Mouse (Mus musculus) lung, embryonic 14.5 days (tissue): ENCODE measurements around the gene Bcl6b. TPM values are rescaled to one million over a fixed set of nuclear protein-coding genes. Genes with fewer than 3 reads are reported as not detected.

Experiments
- ATAC-seq: fragments of 200-750 bp; cut with Nextera tagmentation; 2 replicates; pipeline ENCODE4 v1.8.0; 2017; ENCODE audit warnings: mild to moderate bottlenecking, moderate TSS enrichment, moderate library complexity; ENCODE audit not compliant: insufficient read depth
- DNase-seq: peaks from one replicate; pipeline ENCODE4 v3.0.0-alpha.2; 2015
- H3K27ac ChIP-seq: fragments of 300-500 bp; sonication (generic); 2 replicates; pipeline ENCODE4 v1.5.1; 2014; ENCODE audit warnings: low read depth, mild to moderate bottlenecking, moderate library complexity
- H3K27me3 ChIP-seq: fragments of 300-500 bp; sonication (generic); 2 replicates; pipeline ENCODE4 v1.6.1; 2014; ENCODE audit warnings: low read length, control low read depth; ENCODE audit not compliant: insufficient read depth
- H3K36me3 ChIP-seq: fragments of 300-500 bp; sonication (generic); 2 replicates; pipeline ENCODE4 v1.6.1; 2014; ENCODE audit warnings: control low read depth; ENCODE audit not compliant: insufficient read depth
- H3K4me1 ChIP-seq: fragments of 300-500 bp; sonication (generic); 2 replicates; pipeline ENCODE4 v1.6.1; 2014; ENCODE audit warnings: antibody characterized with exemption, control low read depth; ENCODE audit not compliant: insufficient read depth
- H3K4me2 ChIP-seq: fragments of 300-500 bp; sonication (generic); 2 replicates; pipeline ENCODE4 v1.6.1; 2014; ENCODE audit warnings: mild to moderate bottlenecking
- H3K4me3 ChIP-seq: fragments of 300-500 bp; sonication (generic); 2 replicates; pipeline ENCODE4 v1.5.1; 2014; ENCODE audit warnings: low read depth, low read length
- H3K9ac ChIP-seq: fragments of 300-500 bp; sonication (generic); 2 replicates; pipeline ENCODE4 v1.6.1; 2014
- H3K9me3 ChIP-seq: fragments of 300-500 bp; sonication (generic); 2 replicates; pipeline ENCODE4 v1.6.1; 2016; ENCODE audit warnings: low read depth, low read length, control low read depth
- CTCF ChIP-seq: IDR thresholded peaks from 2 replicates; pipeline ENCODE4 v1.5.1; 2016; ENCODE audit warnings: antibody characterized with exemption, low read depth
- WGBS: fragments of 180-500 bp; shearing (Covaris S2); extraction: QIAGEN DNeasy Blood & Tissue Kit; methylation state at CpG from one replicate; pipeline ENCODE4 v1.1.7; 2014; 5-methylcytosine and 5-hydroxymethylcytosine counted together
- polyA plus RNA-seq: library from polyadenylated mRNA; unstranded; fragments of >200 nt; fragmentation: Nextera tagmentation; extraction: Ambion mirVana; gene quantifications from 2 replicates; pipeline ENCODE4 v1.2.1, GENCODE M21; 2014

Gene Bcl6b
- polyA plus RNA-seq, 1 experiment from 2014 or later: 30.9 TPM

GRCm38 (mm10) chr11:70189319-70190134 lies 40.1 kb downstream of the Bcl6b start:
- no peak overlapping the region for H3K9ac ChIP-seq
- no peak overlapping the region for H3K27ac ChIP-seq
- H3K36me3 ChIP-seq: no peaks in the 10 kb centered on the region
- no peak for TF ChIP-seq CTCF
- 78% methylated on average over 28 of the region's 28 CpGs for WGBS
- ATAC-seq: no peak
- no peak overlapping the region for H3K4me2 ChIP-seq
- DNase-seq: no peak
- H3K9me3 ChIP-seq: no peaks in the 10 kb centered on the region
- no peaks in the 10 kb centered on the region for H3K27me3 ChIP-seq
- H3K4me3 ChIP-seq: no peak overlapping the region
- H3K4me1 ChIP-seq: peaks cover 10% of the 10 kb centered on the region; the same call in 1 of the 2 replicates

DNA sequence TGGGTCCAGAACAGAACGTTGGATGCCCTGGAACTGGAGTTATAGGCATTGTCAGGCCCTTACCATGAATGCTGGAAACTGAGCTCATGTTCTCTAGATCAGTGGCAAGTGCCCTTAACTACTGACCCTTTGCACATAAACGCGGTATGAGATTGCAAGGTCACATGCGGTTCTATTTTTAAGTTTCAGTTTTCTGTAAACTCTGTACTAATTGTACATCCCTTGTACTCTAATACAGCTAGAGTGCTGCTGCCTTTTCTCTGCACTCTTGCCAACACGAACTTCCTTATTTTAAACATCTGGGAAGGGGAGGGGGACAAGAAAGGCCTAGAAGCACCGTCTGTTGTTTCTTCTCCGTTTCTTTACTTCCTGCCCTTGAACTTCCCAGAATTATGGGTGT lies 44.5 kb downstream of the Bcl6b start:
- H3K4me3 ChIP-seq: no peak overlapping the region
- no peak for TF ChIP-seq CTCF
- no peak overlapping the region for H3K4me2 ChIP-seq
- H3K4me1 ChIP-seq: no peaks in the 10 kb centered on the region
- no peaks in the 10 kb centered on the region for H3K27me3 ChIP-seq
- no peak overlapping the region for H3K9ac ChIP-seq
- H3K36me3 ChIP-seq: no peaks in the 10 kb centered on the region
- ATAC-seq: no peak
- peak; percentile 34 for DNase-seq
- 58% methylated on average over 7 of the region's 7 CpGs for WGBS
- H3K9me3 ChIP-seq: no peaks in the 10 kb centered on the region
- H3K27ac ChIP-seq: no peak overlapping the region

- WGBS: 91% methylated on average over 4 of the region's 4 CpGs
Observed at GRCm38 (mm10) chr11:70180496-70180895, 49.1 kb downstream of the Bcl6b start.

GRCm38 (mm10) chr11:70179401-70179800 lies 50.2 kb downstream of the Bcl6b start:
- H3K36me3 ChIP-seq: no peaks in the 10 kb centered on the region
- 32% methylated on average over 14 of the region's 14 CpGs for WGBS
- no peaks in the 10 kb centered on the region for H3K4me1 ChIP-seq
- H3K27me3 ChIP-seq: no peaks in the 10 kb centered on the region
- no peak overlapping the region for H3K27ac ChIP-seq
- TF ChIP-seq CTCF: peak; percentile 65
- no peak overlapping the region for H3K9ac ChIP-seq
- no peaks in the 10 kb centered on the region for H3K9me3 ChIP-seq
- DNase-seq: peak; percentile 68
- no peak overlapping the region for H3K4me2 ChIP-seq
- H3K4me3 ChIP-seq: no peak overlapping the region
- no peak for ATAC-seq

More at GRCm38 (mm10) chr11:70180496-70180895, 49.1 kb downstream of the Bcl6b start:
- Histone ChIP-seq H3K9me3 (no peaks in the 10 kb centered on the region), H3K27me3 (no peaks in the 10 kb centered on the region), H3K9ac (no peak overlapping the region), H3K4me1 (no peaks in the 10 kb centered on the region), H3K4me2 (no peak overlapping the region), H3K4me3 (no peak overlapping the region), H3K36me3 (no peaks in the 10 kb centered on the region), H3K27ac (no peak overlapping the region)
- DNase-seq: no peak
- ATAC-seq: no peak
- TF ChIP-seq CTCF: no peak

DNA sequence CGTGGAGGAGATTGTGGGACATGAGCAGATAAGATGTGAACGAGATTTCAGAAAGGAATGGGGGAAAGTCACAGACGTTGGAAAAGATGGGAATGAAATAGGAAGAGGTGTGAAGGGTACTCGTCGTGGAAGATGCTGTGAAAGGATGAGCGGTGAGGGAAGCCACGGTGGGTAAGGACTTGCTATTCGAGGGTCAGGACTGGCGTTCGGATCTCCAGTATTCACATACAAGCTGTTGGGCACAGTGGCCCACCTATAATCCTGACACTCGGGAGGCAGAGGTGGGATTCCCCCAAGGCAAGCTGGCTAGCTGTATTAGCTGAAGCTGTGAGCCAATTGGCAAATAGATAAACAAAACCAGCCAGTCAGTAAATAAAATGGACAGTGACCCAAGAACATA lies 50.8 kb downstream of the Bcl6b start:
- Histone ChIP-seq H3K4me2 (no peak overlapping the region), H3K4me1 (no peaks in the 10 kb centered on the region), H3K27ac (no peak overlapping the region), H3K9ac (no peak overlapping the region), H3K9me3 (no peaks in the 10 kb centered on the region), H3K36me3 (no peaks in the 10 kb centered on the region), H3K4me3 (no peak overlapping the region), H3K27me3 (no peaks in the 10 kb centered on the region)
- 67% methylated on average over 11 of the region's 11 CpGs for WGBS
- TF ChIP-seq CTCF: no peak
- no peak for DNase-seq
- no peak for ATAC-seq

GRCm38 (mm10) chr11:70178311-70178710 lies 51.3 kb downstream of the Bcl6b start:
- ATAC-seq: no peak
- DNase-seq: no peak
- 78% methylated on average over 11 of the region's 11 CpGs for WGBS
- no peaks in the 10 kb centered on the region for H3K9me3 ChIP-seq
- TF ChIP-seq CTCF: no peak
- no peak overlapping the region for H3K27ac ChIP-seq
- no peak overlapping the region for H3K4me2 ChIP-seq
- no peaks in the 10 kb centered on the region for H3K4me1 ChIP-seq
- no peaks in the 10 kb centered on the region for H3K36me3 ChIP-seq
- no peaks in the 10 kb centered on the region for H3K27me3 ChIP-seq
- no peak overlapping the region for H3K9ac ChIP-seq
- no peak overlapping the region for H3K4me3 ChIP-seq

GRCm38 (mm10) chr11:70177647-70178046 lies 52.0 kb downstream of the Bcl6b start:
- Histone ChIP-seq H3K4me3 (no peak overlapping the region), H3K9me3 (no peaks in the 10 kb centered on the region), H3K9ac (no peak overlapping the region), H3K4me2 (no peak overlapping the region), H3K4me1 (no peaks in the 10 kb centered on the region), H3K36me3 (no peaks in the 10 kb centered on the region), H3K27me3 (no peaks in the 10 kb centered on the region), H3K27ac (no peak overlapping the region)
- DNase-seq: no peak
- 71% methylated on average over 8 of the region's 8 CpGs for WGBS
- no peak for ATAC-seq
- TF ChIP-seq CTCF: peak; percentile 50; the same call in 1 of the 2 replicates
